Mouse (Mus musculus): ENCODE data around the gene Gm38392.

The Gm38392 gene

GRCm38 (mm10) chr3:88200161-88200971 lies 86.6 kb downstream of the Gm38392 start:
- peak; percentile 19 to 55 for DNase-seq (ENCODE audit: low spot score in 2 of 2)

GRCm38 (mm10) chr3:88199541-88200110 lies 87.4 kb downstream of the Gm38392 start:
- no peak for DNase-seq (ENCODE audit: low spot score in 2 of 2)

- DNase-seq (ENCODE audit: low spot score in 2 of 2) = no peak
These were observed 88.4 kb downstream of the Gm38392 start for GRCm38 (mm10) chr3:88198505-88199020.

- no peak for DNase-seq (ENCODE audit: low spot score in 2 of 2)
These were observed 89.1 kb downstream of the Gm38392 start for GRCm38 (mm10) chr3:88197741-88198504.
